Mouse (Mus musculus) frontal cortex, adult 2 months (tissue): ENCODE data around the gene Zfp112. TPM values are rescaled to one million over a fixed set of nuclear protein-coding genes. Genes with fewer than 3 reads are reported as not detected.
"Not testable (repeated sequence)": the region's sequence is repeated elsewhere in the genome, so short reads cannot be mapped to it uniquely, and the experiment has no call there.

Source experiments
- DNase-seq, 2 experiments: peaks; one replicate each; pipeline ENCODE4 v3.0.0; 2022; ENCODE audit warnings: low spot score in 1 of 2; ENCODE audit errors: extremely low spot score in 1 of 2
- polyA plus RNA-seq: library from polyadenylated mRNA; depleted of rRNA; stranded (reverse); fragments of >200 nt; gene quantifications from 2 replicates; pipeline ENCODE4 v1.2.3, GENCODE M21; 2012; rRNA removed

Zfp112 gene
- 8.2 and 9.4 TPM in 2 replicates for polyA plus RNA-seq

DNA sequence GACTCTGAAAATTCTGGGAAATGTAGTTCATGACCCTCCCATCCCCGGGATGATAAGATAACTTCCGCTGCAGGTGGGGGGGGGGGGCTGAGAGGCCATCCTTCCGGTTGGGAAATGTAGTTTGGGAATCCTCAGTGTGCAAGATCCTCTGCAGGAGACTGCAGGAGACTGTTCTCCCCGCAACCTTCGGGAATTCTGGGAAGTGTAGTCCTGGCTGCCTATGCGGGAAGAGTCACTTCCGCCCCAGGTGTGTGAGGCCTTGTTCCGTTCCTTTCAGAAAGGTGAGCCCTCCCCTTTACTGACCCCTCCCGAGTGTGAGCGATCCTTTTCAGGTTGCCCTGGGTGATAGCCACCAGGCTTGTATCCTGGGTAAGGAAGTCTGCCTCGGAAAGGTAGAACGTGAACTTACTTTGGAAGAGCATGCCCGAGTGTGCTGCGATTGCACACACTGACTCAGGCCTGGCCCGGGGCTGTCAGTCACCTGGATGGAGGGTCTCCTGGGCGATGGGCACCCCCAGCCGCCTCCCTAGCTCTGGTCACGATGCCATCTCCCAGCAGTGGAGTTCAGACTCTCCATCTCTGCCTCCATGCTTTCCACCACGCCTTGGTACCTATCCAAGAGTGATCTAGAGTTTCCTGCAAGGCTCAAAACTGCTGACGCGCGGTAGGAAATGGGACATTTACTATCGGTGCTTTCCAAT lies at the start of gene Zfp112:
TSS of gene Zfp112 (plus strand) at position 159 of the 701 bp plus-strand sequence.
- peak; percentile 81 to 91 for DNase-seq

GRCm38 (mm10) chr7:24074424-24074823 lies 37.7 kb upstream of the Zfp112 start:
- DNase-seq: not testable (repeated sequence)

DNA sequence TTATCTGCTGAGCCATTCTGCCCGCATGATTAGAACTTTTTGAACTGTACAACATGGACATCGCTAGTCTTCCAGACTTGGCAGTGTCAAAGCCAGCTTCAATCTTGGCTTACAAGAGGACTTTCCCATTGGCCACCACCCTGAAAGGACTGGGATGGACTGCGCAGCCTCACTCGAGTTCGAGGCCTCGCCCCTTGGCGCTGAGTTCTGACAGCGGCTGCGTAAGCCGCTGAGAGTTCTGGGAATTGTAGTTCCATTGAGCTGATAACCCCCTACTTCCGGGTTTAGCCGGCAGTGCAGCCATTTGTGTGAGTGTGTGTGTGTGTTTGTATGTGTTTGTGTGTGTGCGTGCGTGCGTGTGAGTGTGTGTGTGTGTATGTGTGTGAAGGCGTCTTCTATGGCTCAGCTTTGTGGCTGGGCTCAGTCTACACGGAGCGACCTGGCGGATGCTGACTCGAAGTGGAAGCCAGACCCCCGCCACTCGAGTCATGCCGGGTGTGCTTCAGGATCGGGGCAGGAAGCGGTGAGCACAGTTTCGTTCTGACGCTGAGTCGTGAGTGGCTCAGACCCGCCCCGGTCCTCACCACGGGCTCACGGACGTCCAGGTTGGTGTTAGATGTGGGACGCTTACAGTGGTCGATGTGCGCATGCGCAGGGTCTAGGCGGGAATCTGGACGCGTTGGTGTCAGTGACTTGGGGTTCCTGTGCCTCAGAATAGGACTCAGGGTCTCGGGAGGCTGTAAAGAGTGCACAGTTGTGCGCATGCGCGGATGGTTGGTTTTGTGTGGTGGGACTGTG lies 30.3 kb upstream of the Zfp112 start, which contains the start of gene Zfp180:
TSS of gene Zfp180 (plus strand) at position 291 of the 798 bp plus-strand sequence.
- DNase-seq: peak; percentile 96 to 97

DNA sequence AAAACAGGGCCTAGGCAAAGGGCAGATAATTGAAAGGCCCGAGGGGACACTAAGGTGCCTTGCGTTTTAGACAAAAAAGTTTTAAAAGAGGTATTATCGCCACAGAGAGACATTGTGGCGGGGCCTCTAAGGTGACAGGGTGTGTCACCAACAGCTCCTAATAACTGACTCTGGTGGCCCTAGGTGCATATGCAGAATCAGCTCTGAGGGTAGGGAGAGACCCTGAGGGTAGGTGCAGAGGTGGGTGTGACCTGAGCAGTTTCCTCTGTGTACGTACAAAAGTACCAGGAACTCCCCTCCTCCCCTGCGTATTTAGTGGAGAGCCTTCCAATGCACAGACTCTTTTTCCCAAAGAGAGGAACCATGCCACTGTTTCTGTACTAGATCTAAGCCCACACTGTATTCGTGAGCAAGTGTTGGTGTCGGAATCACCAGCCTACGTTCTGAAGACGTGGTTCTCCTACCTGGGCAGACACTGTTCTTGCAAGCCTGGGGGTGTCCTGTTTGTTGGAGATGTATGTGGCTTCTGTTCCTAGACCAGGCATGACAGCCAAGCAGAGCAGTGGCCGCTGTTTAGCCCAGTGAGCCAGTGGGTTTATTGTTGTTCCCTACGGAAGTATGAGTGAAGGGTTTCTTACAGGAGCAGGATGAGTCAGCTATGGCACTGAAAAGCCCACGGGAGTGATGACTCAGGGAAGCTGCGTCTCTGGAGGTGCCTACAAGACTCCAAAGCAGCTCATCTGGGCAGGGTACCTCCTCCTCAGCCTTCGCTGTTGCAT lies 29.5 kb upstream of the Zfp112 start:
- DNase-seq: peak; percentile 66 to 76

DNA sequence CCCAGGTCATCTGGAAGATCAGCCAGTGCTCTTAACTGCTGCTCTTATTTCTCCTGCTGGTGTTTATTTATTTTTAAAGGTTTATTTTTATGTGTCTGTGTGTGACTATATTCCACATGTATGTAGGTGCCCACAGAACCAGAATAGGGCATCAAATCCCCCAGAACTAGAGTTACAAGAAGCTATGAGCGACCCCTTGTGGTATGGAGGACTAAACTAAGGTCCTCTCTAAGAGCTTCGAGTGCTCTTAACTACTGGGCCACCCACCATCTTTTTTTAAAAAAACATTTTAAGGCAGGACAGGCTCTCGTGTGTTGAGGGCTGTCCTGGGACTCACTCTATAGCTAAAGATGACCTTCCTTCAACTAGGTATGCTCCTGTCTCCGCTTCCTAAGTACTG lies 25.2 kb upstream of the Zfp112 start:
- DNase-seq: no peak

DNA sequence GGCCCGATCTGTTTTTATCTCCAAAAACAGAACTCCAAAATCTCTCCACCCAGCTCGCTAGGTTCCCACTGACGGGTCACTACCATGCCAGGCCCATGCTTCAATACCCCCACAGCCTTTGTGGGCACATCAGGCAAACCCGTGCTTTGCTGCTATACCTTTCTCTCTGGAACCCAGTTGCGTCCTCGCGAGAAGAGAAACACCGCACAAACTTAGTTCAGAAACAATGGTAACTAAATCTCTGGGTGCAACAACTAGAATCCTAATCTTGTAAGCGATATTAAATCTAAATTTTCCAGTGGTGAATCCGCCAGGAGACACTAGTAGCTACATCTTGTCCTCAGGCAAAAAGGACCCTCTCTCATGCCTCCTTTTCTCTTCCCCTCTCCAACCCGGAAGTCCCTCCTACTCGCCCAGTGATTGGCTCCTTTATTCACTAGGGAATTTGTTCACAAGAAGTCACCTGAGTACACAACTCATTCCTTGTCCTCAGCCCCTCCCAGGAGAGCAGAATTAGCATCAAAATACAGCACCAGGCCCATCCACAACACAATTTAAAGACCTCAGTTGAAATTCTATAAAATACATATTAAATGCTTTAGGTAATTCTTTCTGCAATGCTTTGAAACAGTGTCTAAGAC lies 24.5 kb upstream of the Zfp112 start:
- no peak for DNase-seq

DNA sequence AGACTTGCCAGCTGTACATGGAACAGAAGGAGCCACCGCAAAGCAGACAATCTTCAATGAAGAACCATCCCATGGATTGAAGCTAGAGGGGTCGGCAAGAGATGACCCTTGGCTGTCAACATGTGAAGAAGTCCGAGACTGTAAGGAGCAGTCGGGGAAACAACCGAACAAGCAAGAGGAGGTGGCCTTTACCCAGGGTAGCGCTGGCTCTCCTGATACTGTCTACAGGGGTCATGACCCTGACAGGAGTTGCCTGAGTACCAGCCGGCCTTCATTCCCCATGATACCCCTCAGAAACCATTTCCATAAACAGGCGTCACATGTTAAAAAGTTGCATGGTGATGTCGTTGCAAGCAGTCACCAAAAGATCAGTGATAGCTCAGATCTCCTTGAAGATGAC lies 7.7 kb upstream of the Zfp112 start:
- DNase-seq: no peak

DNA sequence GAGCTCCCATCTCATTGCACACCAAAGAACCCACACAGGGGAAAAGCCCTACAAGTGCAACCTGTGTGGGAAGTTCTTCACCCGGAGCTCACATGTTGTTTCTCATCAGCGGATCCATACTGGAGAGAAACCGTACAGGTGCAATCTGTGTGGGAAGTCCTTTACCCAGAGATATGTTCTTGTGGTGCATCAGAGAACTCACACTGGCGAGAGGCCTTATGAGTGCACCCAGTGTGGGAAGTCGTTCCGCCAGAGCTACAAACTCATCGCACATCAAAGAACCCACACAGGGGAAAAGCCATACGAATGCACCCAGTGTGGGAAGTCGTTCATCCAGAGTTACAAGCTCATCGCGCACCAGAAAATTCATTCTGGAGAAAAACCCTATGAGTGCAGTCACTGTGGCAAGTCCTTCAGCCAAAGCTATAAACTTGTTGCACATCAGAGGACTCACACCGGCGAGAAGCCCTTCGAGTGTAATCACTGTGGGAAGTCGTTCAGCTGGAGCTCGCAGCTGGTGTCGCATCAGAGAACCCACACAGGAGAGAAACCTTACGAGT lies 6.9 kb upstream of the Zfp112 start:
- DNase-seq: no peak

DNA sequence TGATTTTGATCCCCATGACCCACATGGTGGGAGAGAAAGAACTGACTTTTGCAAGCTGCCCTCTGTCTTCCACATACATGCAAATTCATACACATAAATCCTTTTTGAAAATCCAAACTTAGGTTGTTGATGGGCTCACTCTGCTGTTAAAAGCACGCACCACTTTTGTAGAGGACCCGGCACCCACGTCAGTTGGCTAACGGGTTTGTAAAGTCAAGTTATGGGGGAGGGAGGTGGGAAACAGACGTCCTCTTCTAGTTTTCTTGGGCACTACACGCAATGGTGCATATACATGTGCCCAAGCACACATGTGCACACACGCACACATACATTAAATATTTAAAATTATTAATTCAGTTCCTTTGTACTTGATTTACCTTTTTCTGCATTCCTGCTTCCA lies 1.3 kb upstream of the Zfp112 start:
- DNase-seq: no peak

DNA sequence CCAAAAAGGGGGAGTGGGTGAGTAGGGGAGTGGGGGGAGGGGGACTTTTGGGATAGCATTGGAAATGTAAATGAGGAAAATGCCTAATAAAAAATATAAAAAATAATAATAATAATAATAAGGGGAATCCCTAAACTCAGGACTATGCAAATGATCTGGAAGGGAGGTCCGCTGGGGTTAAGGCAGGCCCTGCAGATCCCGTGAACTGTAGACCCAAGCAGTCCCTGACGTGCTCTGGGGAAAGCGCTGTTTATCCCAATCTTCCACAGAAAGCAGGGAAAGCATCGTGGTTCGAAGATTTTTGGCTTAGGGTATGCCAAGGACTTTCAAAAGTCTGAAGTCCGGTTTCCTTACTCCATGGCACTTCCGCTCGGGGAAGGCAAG lies 350 bp upstream of the Zfp112 start:
- no peak for DNase-seq

DNA sequence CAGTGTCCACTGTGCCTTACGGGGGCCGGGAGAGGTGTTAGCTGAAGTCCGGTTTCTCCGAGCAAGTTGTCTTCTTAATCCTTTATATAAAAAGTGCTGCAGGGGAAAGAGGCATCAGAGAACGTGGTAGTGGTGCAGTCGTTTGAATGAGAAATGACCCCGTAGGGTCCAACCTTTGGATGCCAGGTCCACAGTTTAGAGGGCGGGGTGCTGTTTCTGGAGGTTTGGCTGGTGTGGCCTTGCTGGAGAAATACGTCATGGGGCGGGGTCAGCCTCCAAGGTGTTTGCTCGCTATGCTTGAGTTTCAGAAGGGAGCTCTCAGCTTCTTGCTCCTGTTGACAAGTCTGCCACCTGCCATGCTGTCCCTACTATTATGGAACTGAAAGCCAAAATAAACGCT lies 887 bp downstream of the Zfp112 start:
- peak; percentile 15 to 52 for DNase-seq

DNA sequence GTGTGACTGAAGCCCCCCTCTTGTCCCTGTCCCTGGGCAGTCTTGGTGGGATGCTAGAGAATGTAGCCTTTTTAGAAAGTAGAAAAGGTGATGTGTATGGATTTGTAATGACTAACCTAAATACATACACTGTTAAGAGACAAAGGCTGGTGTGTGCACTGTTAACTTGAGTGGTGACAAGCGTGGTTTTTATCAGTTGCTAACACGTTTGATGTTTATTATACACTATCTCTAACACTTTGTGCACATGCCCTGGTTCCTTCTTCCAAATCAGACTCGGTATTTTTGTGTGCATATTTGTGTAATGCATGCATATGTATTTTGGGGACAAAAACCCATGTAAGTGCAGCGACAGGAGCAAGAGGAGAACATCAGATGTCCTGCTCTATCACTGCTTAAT lies 4.5 kb downstream of the Zfp112 start:
- no peak for DNase-seq

- DNase-seq: peak in 1 of 2 experiments; percentile 15
Observed at GRCm38 (mm10) chr7:24133425-24133995, 21.4 kb downstream of the Zfp112 start.

DNA sequence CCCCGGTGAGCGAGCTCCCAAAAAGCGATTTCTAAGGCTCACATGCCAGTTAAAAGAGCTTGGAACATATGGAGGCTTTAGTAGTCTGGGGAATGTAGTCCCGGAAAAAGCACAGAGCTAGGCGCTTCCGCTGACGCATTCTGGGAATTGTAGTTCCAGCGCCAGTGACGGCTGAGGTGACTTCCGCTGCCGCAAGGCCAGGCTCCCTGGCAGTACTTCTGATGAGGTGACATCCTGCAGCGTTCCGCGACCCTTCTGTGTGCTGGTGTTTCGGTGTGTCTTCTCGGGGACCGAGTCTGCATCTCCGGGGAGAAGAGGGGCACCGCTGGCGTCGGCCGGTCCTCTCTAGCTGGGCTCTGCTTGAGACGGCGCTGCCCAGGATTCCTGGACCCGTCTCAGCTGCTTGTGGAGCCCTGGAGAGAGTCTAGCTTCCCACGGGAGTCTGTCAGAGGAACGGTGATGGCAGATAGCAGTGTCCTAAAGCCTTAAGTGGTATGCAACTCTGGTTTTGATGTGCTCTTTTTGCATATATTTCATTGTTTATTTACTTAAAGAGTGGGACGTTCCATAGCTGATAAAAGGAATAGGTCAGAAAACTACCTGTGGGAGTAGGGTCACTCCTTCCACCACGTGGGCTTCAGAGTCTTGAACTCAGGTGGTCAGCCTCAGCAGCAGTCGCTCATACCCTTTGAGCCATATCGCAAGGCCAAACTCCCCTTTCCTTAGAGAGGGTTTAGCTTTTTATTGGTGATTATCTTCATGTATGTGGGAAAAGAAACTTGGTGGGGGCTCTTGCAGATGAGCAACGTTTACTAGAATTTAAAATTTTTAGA lies 22.1 kb downstream of the Zfp112 start, which contains the start of gene Zfp235:
TSS of gene Zfp235 (plus strand) at position 174 of the 833 bp plus-strand sequence.
- peak; percentile 90 to 94 for DNase-seq

- DNase-seq: no peak
Observed at GRCm38 (mm10) chr7:24142566-24142965, 30.5 kb downstream of the Zfp112 start.

DNA sequence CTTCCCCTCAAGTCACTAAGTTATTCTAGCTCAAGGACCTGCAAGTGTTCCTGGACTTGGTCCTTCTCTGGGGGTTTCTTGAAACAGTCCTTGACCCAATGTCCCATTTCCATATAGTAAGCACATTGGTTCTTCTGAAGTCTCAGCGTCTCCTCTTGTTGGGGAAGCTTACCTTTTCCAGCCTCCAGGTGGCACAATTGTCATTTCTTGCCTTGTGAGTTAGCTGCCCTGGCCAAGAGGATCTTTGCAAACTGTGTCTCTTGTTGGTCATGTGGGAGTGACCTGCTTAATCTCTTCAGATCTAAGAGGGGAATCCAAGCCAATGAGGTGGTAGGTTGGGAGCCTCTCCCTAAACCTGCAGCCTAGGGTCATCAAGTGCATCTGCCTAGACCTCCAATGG lies 41.2 kb downstream of the Zfp112 start:
- no peak for DNase-seq

- DNase-seq: no peak
Observed at GRCm38 (mm10) chr7:24172191-24172590, 60.1 kb downstream of the Zfp112 start.

GRCm38 (mm10) chr7:24174618-24175336 lies 62.7 kb downstream of the Zfp112 start, which contains the start of gene Zfp114:
Gene Zfp114 (plus strand): TSS chr7:24175060.
- DNase-seq: peak; percentile 28 to 81
